Mouse (Mus musculus): ENCODE data around the gene Pcyt2. TPM values are rescaled to one million over a fixed set of nuclear protein-coding genes. Genes with fewer than 3 reads are reported as not detected.

The Pcyt2 gene
- total RNA-seq (2014; fragmentation: Nextera tagmentation) (29.0 and 43.1 TPM in 2 replicates), total RNA-seq (2017) (102 and 119 TPM in 2 replicates), polyA plus RNA-seq (2012) (129 and 146 TPM in 2 replicates)

DNA sequence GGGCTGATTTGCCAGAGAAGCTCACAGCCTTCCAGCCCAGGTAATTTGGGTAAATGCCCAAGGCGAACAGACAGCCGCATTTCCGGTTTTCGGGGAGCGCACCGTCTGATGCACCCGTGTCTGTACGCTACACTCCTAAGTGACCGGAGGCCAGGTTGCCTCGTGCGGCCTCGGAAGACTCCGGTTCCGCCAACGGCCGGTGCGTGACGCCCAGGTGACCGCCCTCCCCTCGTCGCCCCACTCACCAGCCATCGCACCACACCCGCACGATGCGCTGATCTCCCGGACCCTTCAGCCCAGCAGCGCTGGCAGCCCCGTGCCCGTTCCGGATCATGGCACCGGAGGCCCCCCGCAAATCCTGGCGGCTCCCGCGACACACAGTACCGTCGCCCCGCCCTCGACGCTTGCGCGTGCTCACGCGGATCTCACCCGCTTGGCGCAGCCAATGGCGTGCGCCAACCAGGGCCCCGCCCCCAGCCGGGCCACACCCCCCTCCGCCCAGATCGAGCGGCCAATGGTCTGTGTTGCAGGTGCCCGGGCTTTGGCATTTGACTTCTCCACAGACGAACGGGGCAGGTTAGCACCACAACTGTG, at the start of gene Pcyt2:
Gene Pcyt2 (minus strand): TSS at position 418 of the 594 bp plus-strand sequence.
- Histone ChIP-seq H3K4me1 (ENCODE audit: insufficient read depth, low read depth, low read length) (peaks cover 77% of the 10 kb centered on the region), H3K36me3 (replicated peaks) (peaks cover 90% of the 10 kb centered on the region)

DNA sequence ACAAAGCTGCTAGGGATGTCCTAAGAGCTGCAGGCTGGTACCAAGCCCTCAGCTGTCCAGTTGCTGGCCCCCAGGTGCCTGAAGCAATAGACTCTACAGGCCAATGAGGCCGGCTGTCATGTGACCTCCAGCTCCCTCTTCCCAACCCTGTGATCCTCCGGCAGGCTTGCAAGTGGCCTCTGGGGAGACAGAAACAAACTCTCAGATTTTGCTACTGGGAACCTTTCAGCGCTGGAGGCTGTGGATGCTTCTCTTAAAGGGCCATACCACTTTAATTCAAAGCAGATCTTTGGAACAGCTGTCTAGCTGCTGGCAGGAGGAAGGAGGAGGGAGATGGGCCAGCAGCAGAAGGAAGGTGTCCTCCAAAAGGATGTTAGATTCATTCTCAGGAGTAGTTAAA, 48.9 kb upstream of the Pcyt2 start:
- no peaks in the 10 kb centered on the region for H3K9me3 ChIP-seq (replicated peaks)
- H3K4me1 ChIP-seq (ENCODE audit: insufficient read depth, low read depth, low read length) = no peaks in the 10 kb centered on the region
- ATAC-seq (ENCODE audit: extremely low read depth, insufficient number of reproducible peaks, low FRiP score, poor library complexity, severe bottlenecking) = no peak
- no peak for TF ChIP-seq TAL1 (conservative IDR thresholded peaks at IDR 0.05; ENCODE audit: low read depth, low read length)
- no peak for TF ChIP-seq GATA2 (IDR thresholded peaks at IDR 0.05; ENCODE audit: borderline replicate concordance, low read depth, low read length)
- TF ChIP-seq CTCF (IDR thresholded peaks at IDR 0.05; ENCODE audit: low read depth, low read length) = no peak
- TF ChIP-seq POLR2AphosphoS5 (IDR thresholded peaks at IDR 0.05; ENCODE audit: insufficient replicate concordance, low read depth, low read length) = no peak
- TF ChIP-seq GATA1 (IDR thresholded peaks at IDR 0.05; ENCODE audit: borderline replicate concordance, low read length) = no peak
- no peak overlapping the region for H3K4me3 ChIP-seq (ENCODE audit: low read depth, low read length)
- H3K36me3 ChIP-seq (replicated peaks) = no peaks in the 10 kb centered on the region
- peaks cover 52% of the 10 kb centered on the region for H3K27me3 ChIP-seq (ENCODE audit: insufficient read depth, low read length)
- DNase-seq (ENCODE audit: low spot score) = no peak

More for the DNA sequence above, at the start of gene Pcyt2:
- peak; percentile 96 for DNase-seq (ENCODE audit: low spot score)
- peak; percentile 81 for ATAC-seq (ENCODE audit: extremely low read depth, insufficient number of reproducible peaks, low FRiP score, poor library complexity, severe bottlenecking)
- Histone ChIP-seq H3K4me3 (ENCODE audit: low read depth, low read length) (peak within 1 kb of the TSS; percentile 98), H3K9me3 (replicated peaks) (peaks cover 4% of the 10 kb centered on the region; the same call in 1 of the 2 replicates), H3K27me3 (ENCODE audit: insufficient read depth, low read length) (no peaks in the 10 kb centered on the region)
- no peak for TF ChIP-seq TAL1 (conservative IDR thresholded peaks at IDR 0.05; ENCODE audit: low read depth, low read length)
- TF ChIP-seq POLR2AphosphoS5 (IDR thresholded peaks at IDR 0.05; ENCODE audit: insufficient replicate concordance, low read depth, low read length) = no peak
- TF ChIP-seq GATA1 (IDR thresholded peaks at IDR 0.05; ENCODE audit: borderline replicate concordance, low read length) = no peak
- TF ChIP-seq CTCF (IDR thresholded peaks at IDR 0.05; ENCODE audit: low read depth, low read length) = no peak
- no peak for TF ChIP-seq GATA2 (IDR thresholded peaks at IDR 0.05; ENCODE audit: borderline replicate concordance, low read depth, low read length)

DNA sequence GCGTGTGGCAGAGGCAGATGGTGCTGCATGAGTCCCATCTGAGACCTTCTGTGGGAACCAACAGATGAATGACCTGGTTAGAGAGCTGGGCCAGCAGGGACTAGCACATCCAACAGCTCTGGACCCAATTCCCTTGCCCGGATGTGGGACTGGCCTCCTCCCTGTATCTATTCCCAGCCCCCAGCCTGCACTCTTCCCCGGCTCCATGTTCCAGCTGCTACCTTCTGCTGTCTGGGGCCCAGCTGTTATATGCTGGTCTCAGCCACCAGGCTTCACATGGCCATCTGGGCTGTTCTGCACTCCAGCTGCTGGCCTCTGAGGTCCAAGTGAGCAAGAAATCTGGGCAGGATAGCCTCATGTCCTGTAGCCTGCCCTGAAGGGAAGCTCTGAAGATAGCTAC, 47.7 kb upstream of the Pcyt2 start:
- no peaks in the 10 kb centered on the region for H3K36me3 ChIP-seq (replicated peaks)
- H3K9me3 ChIP-seq (replicated peaks) = peaks cover 7% of the 10 kb centered on the region
- H3K4me3 ChIP-seq (ENCODE audit: low read depth, low read length) = no peak overlapping the region
- TF ChIP-seq CTCF (IDR thresholded peaks at IDR 0.05; ENCODE audit: low read depth, low read length) (no peak), POLR2AphosphoS5 (IDR thresholded peaks at IDR 0.05; ENCODE audit: insufficient replicate concordance, low read depth, low read length) (no peak), GATA2 (IDR thresholded peaks at IDR 0.05; ENCODE audit: borderline replicate concordance, low read depth, low read length) (no peak), TAL1 (conservative IDR thresholded peaks at IDR 0.05; ENCODE audit: low read depth, low read length) (no peak), GATA1 (IDR thresholded peaks at IDR 0.05; ENCODE audit: borderline replicate concordance, low read length) (no peak)
- peaks cover 64% of the 10 kb centered on the region for H3K27me3 ChIP-seq (ENCODE audit: insufficient read depth, low read length)
- no peaks in the 10 kb centered on the region for H3K4me1 ChIP-seq (ENCODE audit: insufficient read depth, low read depth, low read length)
- ATAC-seq (ENCODE audit: extremely low read depth, insufficient number of reproducible peaks, low FRiP score, poor library complexity, severe bottlenecking) (no peak), DNase-seq (ENCODE audit: low spot score) (no peak)

DNA sequence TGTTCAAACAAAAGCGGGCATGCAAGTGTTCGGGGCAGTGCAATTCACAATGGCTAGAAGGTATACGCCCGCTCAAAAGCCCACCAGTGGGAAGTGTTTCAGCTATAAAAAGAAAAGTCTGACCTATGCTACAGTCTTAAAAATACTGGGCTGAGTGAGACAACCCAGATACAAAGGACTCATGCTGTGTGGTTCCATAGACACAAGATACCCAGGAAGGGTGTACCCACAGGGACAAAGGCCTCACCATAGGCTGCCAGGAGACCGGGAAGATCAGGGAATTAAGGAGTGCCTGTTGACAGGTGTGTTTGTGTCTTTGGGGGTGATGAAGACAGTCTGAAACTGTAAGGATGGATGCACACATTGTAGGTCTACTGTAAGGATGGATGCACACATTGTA, 46.0 kb upstream of the Pcyt2 start:
- ATAC-seq (ENCODE audit: extremely low read depth, insufficient number of reproducible peaks, low FRiP score, poor library complexity, severe bottlenecking) (no peak), DNase-seq (ENCODE audit: low spot score) (no peak)
- H3K4me3 ChIP-seq (ENCODE audit: low read depth, low read length) = no peak overlapping the region
- H3K36me3 ChIP-seq (replicated peaks) = no peaks in the 10 kb centered on the region
- peaks cover 6% of the 10 kb centered on the region; the same call in 1 of the 2 replicates for H3K4me1 ChIP-seq (ENCODE audit: insufficient read depth, low read depth, low read length)
- TF ChIP-seq GATA1 (IDR thresholded peaks at IDR 0.05; ENCODE audit: borderline replicate concordance, low read length) = no peak
- no peak for TF ChIP-seq CTCF (IDR thresholded peaks at IDR 0.05; ENCODE audit: low read depth, low read length)
- no peak for TF ChIP-seq POLR2AphosphoS5 (IDR thresholded peaks at IDR 0.05; ENCODE audit: insufficient replicate concordance, low read depth, low read length)
- TF ChIP-seq TAL1 (conservative IDR thresholded peaks at IDR 0.05; ENCODE audit: low read depth, low read length) = no peak
- no peak for TF ChIP-seq GATA2 (IDR thresholded peaks at IDR 0.05; ENCODE audit: borderline replicate concordance, low read depth, low read length)
- H3K9me3 ChIP-seq (replicated peaks) = peaks cover 15% of the 10 kb centered on the region
- H3K27me3 ChIP-seq (ENCODE audit: insufficient read depth, low read length) = peaks cover 78% of the 10 kb centered on the region

DNA sequence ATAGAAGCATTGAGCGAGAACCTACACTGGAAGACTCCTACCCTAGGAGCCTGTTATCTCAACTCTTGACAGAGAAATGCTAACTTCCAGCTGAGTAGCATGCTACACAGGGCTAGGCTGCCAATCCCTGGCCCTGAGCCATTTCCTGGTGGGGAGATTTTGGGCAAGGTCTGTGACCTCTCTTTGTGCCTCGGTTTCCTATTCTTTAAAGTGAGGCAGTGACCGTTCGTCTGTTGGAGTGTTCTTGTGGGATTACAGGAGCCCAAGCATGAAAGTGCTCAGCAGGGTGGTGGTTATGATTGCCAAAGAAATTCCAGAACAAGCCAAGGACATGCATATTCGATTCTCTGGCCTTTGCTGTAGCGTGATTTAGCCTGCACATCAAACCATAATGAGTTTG, 45.0 kb upstream of the Pcyt2 start:
- Histone ChIP-seq H3K36me3 (replicated peaks) (no peaks in the 10 kb centered on the region), H3K4me1 (ENCODE audit: insufficient read depth, low read depth, low read length) (peaks cover 7% of the 10 kb centered on the region; the same call in 1 of the 2 replicates), H3K27me3 (ENCODE audit: insufficient read depth, low read length) (peaks cover 85% of the 10 kb centered on the region), H3K9me3 (replicated peaks) (peaks cover 15% of the 10 kb centered on the region), H3K4me3 (ENCODE audit: low read depth, low read length) (no peak overlapping the region)
- no peak for TF ChIP-seq POLR2AphosphoS5 (IDR thresholded peaks at IDR 0.05; ENCODE audit: insufficient replicate concordance, low read depth, low read length)
- no peak for TF ChIP-seq TAL1 (conservative IDR thresholded peaks at IDR 0.05; ENCODE audit: low read depth, low read length)
- no peak for TF ChIP-seq GATA1 (IDR thresholded peaks at IDR 0.05; ENCODE audit: borderline replicate concordance, low read length)
- TF ChIP-seq GATA2 (IDR thresholded peaks at IDR 0.05; ENCODE audit: borderline replicate concordance, low read depth, low read length) = no peak
- TF ChIP-seq CTCF (IDR thresholded peaks at IDR 0.05; ENCODE audit: low read depth, low read length) = no peak
- ATAC-seq (ENCODE audit: extremely low read depth, insufficient number of reproducible peaks, low FRiP score, poor library complexity, severe bottlenecking) (no peak), DNase-seq (ENCODE audit: low spot score) (no peak)

DNA sequence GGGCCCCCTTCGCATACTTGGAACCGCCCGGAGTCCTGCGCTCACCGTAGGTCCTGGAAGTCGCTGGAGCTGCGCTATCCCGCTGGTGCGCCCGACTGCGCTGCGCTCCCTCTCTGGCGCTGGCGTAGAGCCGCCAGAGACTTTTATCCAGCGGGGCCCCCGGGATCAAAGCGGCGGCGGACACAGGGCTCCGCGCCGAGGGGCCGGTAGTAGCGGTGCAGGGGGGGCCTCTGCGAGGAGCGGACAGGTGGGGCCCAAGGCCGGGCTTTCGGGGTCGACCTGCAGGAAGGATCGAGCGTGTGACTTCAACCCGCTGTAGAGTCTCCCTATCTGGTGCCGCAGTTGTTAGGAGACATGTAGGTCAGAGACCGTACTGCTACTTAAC, 43.3 kb upstream of the Pcyt2 start, which contains the start of gene Notum:
Gene Notum (minus strand): TSS at position 100 of the 385 bp plus-strand sequence.
- H3K27me3 ChIP-seq (ENCODE audit: insufficient read depth, low read length) = peaks cover 90% of the 10 kb centered on the region
- H3K36me3 ChIP-seq (replicated peaks) = no peaks in the 10 kb centered on the region
- H3K9me3 ChIP-seq (replicated peaks) = peaks cover 15% of the 10 kb centered on the region
- TF ChIP-seq TAL1 (conservative IDR thresholded peaks at IDR 0.05; ENCODE audit: low read depth, low read length) (no peak), GATA1 (IDR thresholded peaks at IDR 0.05; ENCODE audit: borderline replicate concordance, low read length) (no peak), GATA2 (IDR thresholded peaks at IDR 0.05; ENCODE audit: borderline replicate concordance, low read depth, low read length) (no peak), CTCF (IDR thresholded peaks at IDR 0.05; ENCODE audit: low read depth, low read length) (no peak), POLR2AphosphoS5 (IDR thresholded peaks at IDR 0.05; ENCODE audit: insufficient replicate concordance, low read depth, low read length) (no peak)
- DNase-seq (ENCODE audit: low spot score) (no peak), ATAC-seq (ENCODE audit: extremely low read depth, insufficient number of reproducible peaks, low FRiP score, poor library complexity, severe bottlenecking) (no peak)
- H3K4me1 ChIP-seq (ENCODE audit: insufficient read depth, low read depth, low read length) = peaks cover 10% of the 10 kb centered on the region
- no peak within 1 kb of the TSS; the same call in 1 of the 2 replicates for H3K4me3 ChIP-seq (ENCODE audit: low read depth, low read length)
